Mouse (Mus musculus): ENCODE results near the gene Ppp1r12b. TPM values are rescaled to one million over a fixed set of nuclear protein-coding genes. Genes with fewer than 3 reads are reported as not detected.

Ppp1r12b gene
- polyA plus RNA-seq, 1 experiment from 2014 or later = 9.4 TPM

DNA sequence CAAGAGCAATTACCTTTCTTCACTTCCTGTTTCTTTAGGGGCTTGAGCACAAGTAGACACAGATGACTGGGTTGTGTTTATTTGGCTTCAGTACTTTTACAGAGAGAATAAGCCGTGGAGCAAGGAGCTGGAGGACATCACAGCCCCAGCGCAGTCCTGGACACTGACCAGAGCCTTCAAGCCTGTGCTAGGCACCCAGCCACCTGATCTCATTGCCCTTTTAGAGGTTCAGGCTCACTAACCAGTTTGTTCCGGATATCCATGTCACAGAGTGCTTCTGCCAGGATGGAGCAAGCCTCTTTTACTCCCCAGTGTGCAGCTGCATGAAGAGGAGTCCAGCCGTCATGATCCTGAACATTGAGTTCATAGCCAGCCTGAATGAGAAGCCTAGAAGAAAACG is 63.8 kb downstream of the Ppp1r12b start:
- ATAC-seq (no peak), DNase-seq (ENCODE audit: low spot score) (no peak)
- H3K27me3 ChIP-seq (replicated peaks; ENCODE audit: control insufficient read depth, insufficient read depth, low read length) = no peaks in the 10 kb centered on the region
- H3K9me3 ChIP-seq (replicated peaks; ENCODE audit: control insufficient read depth, low read length) = no peaks in the 10 kb centered on the region
- no peak overlapping the region for H3K27ac ChIP-seq (ENCODE audit: low read depth, low read length)
- peaks cover 13% of the 10 kb centered on the region for H3K36me3 ChIP-seq (ENCODE audit: control insufficient read depth, insufficient read depth, low read length)
- H3K4me3 ChIP-seq (ENCODE audit: low read depth, low read length) = no peak overlapping the region
- no peak overlapping the region for H3K4me2 ChIP-seq (ENCODE audit: low read length)
- no peak overlapping the region for H3K9ac ChIP-seq (ENCODE audit: low read length)
- WGBS = 91% methylated on average over 5 of the region's 5 CpGs
- H3K4me1 ChIP-seq (ENCODE audit: control insufficient read depth, insufficient read depth, low read length) = no peaks in the 10 kb centered on the region

DNA sequence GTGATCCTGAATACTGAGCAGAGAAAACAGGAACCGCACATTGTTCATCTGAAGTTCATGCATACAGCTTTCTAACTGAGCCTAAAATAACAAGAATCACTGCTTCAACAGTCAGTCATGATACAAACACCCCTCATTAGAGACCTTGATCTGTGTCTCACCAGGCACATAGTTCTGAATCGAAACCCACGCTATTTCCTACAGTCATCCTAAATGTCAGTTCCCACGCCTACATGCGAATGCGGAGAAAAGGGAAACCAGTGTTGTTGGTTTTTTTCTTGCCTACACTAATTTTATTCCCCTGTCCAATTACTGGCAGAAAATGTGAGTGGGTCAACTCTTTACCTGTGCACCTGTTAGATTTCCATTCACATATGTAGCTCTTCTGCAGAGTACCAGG is 66.1 kb downstream of the Ppp1r12b start:
- no peaks in the 10 kb centered on the region for H3K4me1 ChIP-seq (ENCODE audit: control insufficient read depth, insufficient read depth, low read length)
- ATAC-seq (no peak), DNase-seq (ENCODE audit: low spot score) (no peak)
- H3K4me3 ChIP-seq (ENCODE audit: low read depth, low read length) = no peak overlapping the region
- H3K27ac ChIP-seq (ENCODE audit: low read depth, low read length) = no peak overlapping the region
- no peaks in the 10 kb centered on the region for H3K27me3 ChIP-seq (replicated peaks; ENCODE audit: control insufficient read depth, insufficient read depth, low read length)
- no peak overlapping the region for H3K9ac ChIP-seq (ENCODE audit: low read length)
- 92% methylated on average over 6 of the region's 6 CpGs for WGBS
- H3K36me3 ChIP-seq (ENCODE audit: control insufficient read depth, insufficient read depth, low read length) = peaks cover 17% of the 10 kb centered on the region
- H3K9me3 ChIP-seq (replicated peaks; ENCODE audit: control insufficient read depth, low read length) = no peaks in the 10 kb centered on the region
- no peak overlapping the region for H3K4me2 ChIP-seq (ENCODE audit: low read length)

DNA sequence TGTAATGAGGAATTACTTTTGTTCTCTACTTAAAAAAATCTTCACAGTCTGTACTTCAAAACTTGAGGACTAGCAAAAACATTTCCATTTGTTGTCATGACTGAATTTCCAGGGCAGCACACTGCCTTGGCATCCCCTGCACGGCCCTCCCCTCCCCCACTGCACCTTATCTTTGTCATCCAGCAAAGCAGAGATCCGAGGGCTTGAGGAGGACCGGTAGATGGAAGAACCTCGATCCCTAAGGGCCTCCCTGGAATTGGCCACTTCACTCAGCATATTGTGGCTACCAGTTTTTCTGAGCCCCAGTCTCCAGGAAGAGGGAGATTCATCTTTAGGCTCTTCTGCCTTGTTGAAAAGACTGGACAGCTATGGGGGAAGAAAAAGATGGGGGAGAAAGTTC is 79.9 kb downstream of the Ppp1r12b start:
- ATAC-seq = no peak

DNA sequence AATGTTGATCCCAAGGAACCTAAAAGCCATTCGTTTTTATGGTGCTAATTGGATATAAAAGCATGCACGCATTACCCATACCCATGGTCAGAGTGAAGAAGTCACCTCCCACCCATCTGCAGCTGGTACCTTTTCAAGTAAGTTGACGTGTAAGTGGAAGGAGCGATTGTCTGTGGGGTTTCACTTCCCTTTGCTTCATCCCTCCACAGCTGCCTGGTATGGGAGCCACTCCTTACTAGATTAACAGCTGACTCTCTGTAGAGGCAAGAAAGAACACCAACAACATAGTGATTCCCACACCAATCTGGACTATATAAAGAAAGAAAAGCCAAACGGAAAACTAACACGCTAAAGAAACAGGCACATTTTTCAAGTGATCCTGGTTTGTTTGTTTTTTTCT is 83.1 kb downstream of the Ppp1r12b start:
- ATAC-seq (no peak), DNase-seq (ENCODE audit: low spot score) (no peak)
- Histone ChIP-seq H3K9me3 (replicated peaks; ENCODE audit: control insufficient read depth, low read length) (no peaks in the 10 kb centered on the region), H3K27ac (ENCODE audit: low read depth, low read length) (no peak overlapping the region), H3K4me2 (ENCODE audit: low read length) (no peak overlapping the region), H3K4me1 (ENCODE audit: control insufficient read depth, insufficient read depth, low read length) (no peaks in the 10 kb centered on the region), H3K9ac (ENCODE audit: low read length) (no peak overlapping the region), H3K4me3 (ENCODE audit: low read depth, low read length) (no peak overlapping the region), H3K27me3 (replicated peaks; ENCODE audit: control insufficient read depth, insufficient read depth, low read length) (no peaks in the 10 kb centered on the region), H3K36me3 (ENCODE audit: control insufficient read depth, insufficient read depth, low read length) (peaks cover 27% of the 10 kb centered on the region)
- WGBS = 83% methylated on average over 6 of the region's 6 CpGs

More for the DNA sequence above, 79.9 kb downstream of the Ppp1r12b start:
- 49% methylated on average over 4 of the region's 4 CpGs for WGBS
- Histone ChIP-seq H3K27me3 (replicated peaks; ENCODE audit: control insufficient read depth, insufficient read depth, low read length) (no peaks in the 10 kb centered on the region), H3K4me3 (ENCODE audit: low read depth, low read length) (no peak overlapping the region), H3K4me2 (ENCODE audit: low read length) (no peak overlapping the region), H3K4me1 (ENCODE audit: control insufficient read depth, insufficient read depth, low read length) (no peaks in the 10 kb centered on the region), H3K9me3 (replicated peaks; ENCODE audit: control insufficient read depth, low read length) (no peaks in the 10 kb centered on the region), H3K27ac (ENCODE audit: low read depth, low read length) (no peak overlapping the region), H3K9ac (ENCODE audit: low read length) (no peak overlapping the region), H3K36me3 (ENCODE audit: control insufficient read depth, insufficient read depth, low read length) (peaks cover 31% of the 10 kb centered on the region)
- no peak for DNase-seq (ENCODE audit: low spot score)

DNA sequence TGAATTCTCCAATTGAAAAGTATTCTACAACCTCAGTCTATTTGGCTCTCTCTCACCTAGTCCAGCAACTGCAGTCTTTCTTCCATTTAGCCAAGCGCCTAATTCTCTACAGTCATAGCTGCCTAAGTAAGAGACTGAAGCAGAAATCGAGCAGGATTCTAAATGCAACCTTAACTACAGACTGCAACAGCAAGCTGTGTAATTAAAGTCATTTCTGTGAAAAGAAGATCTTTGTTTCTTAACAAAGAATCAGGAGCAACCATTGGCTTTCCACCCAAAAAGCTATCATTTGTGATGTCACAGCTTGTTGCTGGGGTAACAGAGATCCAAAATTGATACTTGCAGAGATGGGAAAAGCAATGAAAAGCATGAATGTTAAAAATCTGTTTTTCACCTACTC is 89.3 kb downstream of the Ppp1r12b start:
- H3K4me1 ChIP-seq (ENCODE audit: control insufficient read depth, insufficient read depth, low read length) = no peaks in the 10 kb centered on the region
- peaks cover 4% of the 10 kb centered on the region for H3K27me3 ChIP-seq (replicated peaks; ENCODE audit: control insufficient read depth, insufficient read depth, low read length)
- no peak overlapping the region for H3K4me3 ChIP-seq (ENCODE audit: low read depth, low read length)
- no peaks in the 10 kb centered on the region for H3K9me3 ChIP-seq (replicated peaks; ENCODE audit: control insufficient read depth, low read length)
- DNase-seq (ENCODE audit: low spot score) (peak; percentile 41), ATAC-seq (no peak)
- H3K36me3 ChIP-seq (ENCODE audit: control insufficient read depth, insufficient read depth, low read length) = peaks cover 17% of the 10 kb centered on the region
- H3K4me2 ChIP-seq (ENCODE audit: low read length) = no peak overlapping the region; the same call in 1 of the 2 replicates
- 80% methylated on average over 2 of the region's 2 CpGs for WGBS
- no peak overlapping the region for H3K27ac ChIP-seq (ENCODE audit: low read depth, low read length)
- H3K9ac ChIP-seq (ENCODE audit: low read length) = no peak overlapping the region

DNA sequence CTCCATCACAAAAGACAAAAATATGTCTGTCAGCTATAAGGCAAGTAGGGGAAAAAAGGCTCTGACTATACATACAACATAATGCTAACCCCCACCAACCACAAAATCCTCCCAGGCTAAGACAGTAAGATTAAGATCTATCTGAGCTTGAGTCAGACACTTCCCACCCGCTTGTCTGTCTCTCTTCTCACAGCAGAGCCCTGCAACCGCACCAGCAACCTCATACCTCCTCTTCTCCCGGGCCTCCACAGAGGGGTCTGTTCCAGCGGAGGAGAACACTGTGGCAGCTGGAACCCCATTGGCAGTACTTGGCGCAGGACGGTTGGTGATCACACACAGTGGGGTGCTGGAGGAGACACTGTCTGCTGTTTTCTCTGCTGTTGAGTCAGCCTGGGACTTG is 90.2 kb downstream of the Ppp1r12b start:
- no peak for DNase-seq (ENCODE audit: low spot score)
- 57% methylated on average over 6 of the region's 6 CpGs for WGBS
- Histone ChIP-seq H3K9ac (ENCODE audit: low read length) (no peak overlapping the region), H3K4me3 (ENCODE audit: low read depth, low read length) (no peak overlapping the region), H3K4me1 (ENCODE audit: control insufficient read depth, insufficient read depth, low read length) (peaks cover under 1% of the 10 kb centered on the region; the same call in 1 of the 2 replicates), H3K36me3 (ENCODE audit: control insufficient read depth, insufficient read depth, low read length) (peaks cover 17% of the 10 kb centered on the region), H3K27ac (ENCODE audit: low read depth, low read length) (no peak overlapping the region), H3K9me3 (replicated peaks; ENCODE audit: control insufficient read depth, low read length) (no peaks in the 10 kb centered on the region), H3K27me3 (replicated peaks; ENCODE audit: control insufficient read depth, insufficient read depth, low read length) (peaks cover 4% of the 10 kb centered on the region), H3K4me2 (ENCODE audit: low read length) (no peak overlapping the region)
- no peak for ATAC-seq

DNA sequence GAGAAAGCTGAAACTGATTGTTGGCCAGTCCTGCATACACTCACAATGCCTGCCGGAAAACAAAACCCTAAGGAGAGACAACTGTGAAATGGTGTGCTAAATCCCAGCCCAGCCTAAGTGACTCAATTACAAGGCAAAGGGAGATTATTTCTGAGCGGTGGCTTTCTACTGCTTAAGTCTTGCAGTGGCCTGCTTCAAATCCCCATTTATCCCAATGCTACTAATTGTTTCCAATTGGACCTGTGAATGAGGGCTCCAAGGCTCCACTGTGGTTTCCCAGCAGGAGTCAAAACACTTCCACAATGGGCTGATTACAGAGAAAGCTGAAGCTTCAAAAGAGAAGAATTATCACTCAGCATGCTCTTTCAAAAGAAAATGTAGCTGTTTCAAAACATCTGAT is 95.2 kb downstream of the Ppp1r12b start:
- Histone ChIP-seq H3K9me3 (replicated peaks; ENCODE audit: control insufficient read depth, low read length) (no peaks in the 10 kb centered on the region), H3K27me3 (replicated peaks; ENCODE audit: control insufficient read depth, insufficient read depth, low read length) (peaks cover 4% of the 10 kb centered on the region), H3K4me3 (ENCODE audit: low read depth, low read length) (no peak overlapping the region), H3K9ac (ENCODE audit: low read length) (no peak overlapping the region), H3K27ac (ENCODE audit: low read depth, low read length) (no peak overlapping the region), H3K4me1 (ENCODE audit: control insufficient read depth, insufficient read depth, low read length) (peaks cover 6% of the 10 kb centered on the region; the same call in 1 of the 2 replicates), H3K36me3 (ENCODE audit: control insufficient read depth, insufficient read depth, low read length) (peaks cover 17% of the 10 kb centered on the region), H3K4me2 (ENCODE audit: low read length) (no peak overlapping the region)
- ATAC-seq (no peak), DNase-seq (ENCODE audit: low spot score) (peak; percentile 75)
- WGBS = 3% methylated on average over 2 of the region's 2 CpGs

DNA sequence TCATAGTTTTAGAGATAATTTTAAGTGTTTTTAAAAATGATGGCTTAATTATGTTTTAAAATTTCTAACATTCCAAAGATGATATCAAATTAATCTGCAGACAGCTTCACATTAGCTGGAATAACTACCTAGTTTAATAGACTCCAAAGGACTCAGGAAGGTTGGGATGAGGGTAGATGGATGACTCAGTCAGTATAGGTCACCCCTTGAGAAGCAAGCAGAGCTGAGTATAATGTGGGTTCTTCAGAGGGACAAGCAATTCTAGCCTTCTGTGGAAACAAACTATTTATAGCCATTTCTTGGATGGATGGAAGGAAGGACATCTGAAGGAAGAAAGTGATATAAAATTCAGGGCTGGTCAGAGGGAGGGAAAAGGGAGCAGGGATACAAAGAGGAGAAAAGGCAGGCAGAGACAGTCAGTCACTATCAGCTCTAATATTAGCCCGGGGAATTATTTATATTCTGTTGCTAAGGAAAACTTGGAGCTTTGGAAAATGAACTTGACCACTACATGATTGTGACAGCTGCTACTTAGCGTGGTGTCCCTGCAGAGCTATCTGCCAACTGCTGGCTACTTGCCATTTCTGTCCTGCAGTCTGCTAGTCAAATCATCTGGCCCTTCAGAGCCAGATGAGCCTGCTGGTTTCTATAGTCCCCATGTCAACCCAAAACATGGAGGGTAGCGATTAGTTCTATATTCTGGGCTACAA is 97.2 kb downstream of the Ppp1r12b start:
- H3K36me3 ChIP-seq (ENCODE audit: control insufficient read depth, insufficient read depth, low read length) = peaks cover 9% of the 10 kb centered on the region; the same call in 1 of the 2 replicates
- peak; percentile 60 for DNase-seq (ENCODE audit: low spot score)

DNA sequence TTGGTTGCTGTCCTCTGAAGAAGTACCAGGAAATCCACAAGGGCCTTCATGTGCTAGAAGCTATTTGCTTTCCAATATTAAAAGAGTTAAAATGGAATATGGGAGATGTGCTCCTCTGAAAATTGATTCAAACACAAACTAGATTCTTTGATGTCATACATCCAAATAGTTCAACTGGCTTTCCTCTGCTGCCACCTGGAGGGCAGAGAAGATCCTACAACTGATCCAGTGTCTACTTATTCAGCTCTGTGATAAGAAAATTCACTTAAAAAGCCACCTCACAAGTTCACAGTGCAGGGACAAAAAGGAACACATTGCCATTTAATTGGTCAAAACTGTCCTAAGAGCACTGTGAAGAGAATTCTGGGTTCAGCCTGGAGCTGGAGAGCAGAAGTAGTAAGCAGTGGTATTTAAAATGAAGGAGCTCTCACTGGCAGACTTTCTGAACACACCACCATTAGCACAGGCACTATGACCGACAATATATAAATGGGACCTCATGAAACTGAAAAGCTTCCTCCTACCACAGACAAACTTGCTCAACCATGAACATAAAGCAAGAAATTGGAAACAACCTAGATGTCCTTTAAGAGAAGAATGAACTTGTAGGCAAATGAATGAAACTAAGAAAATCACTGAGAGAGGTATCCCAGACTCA is 101.3 kb downstream of the Ppp1r12b start:
- Histone ChIP-seq H3K27ac (ENCODE audit: low read depth, low read length) (no peak overlapping the region), H3K4me2 (ENCODE audit: low read length) (no peak overlapping the region), H3K36me3 (ENCODE audit: control insufficient read depth, insufficient read depth, low read length) (peaks cover 3% of the 10 kb centered on the region; the same call in 1 of the 2 replicates), H3K4me1 (ENCODE audit: control insufficient read depth, insufficient read depth, low read length) (no peaks in the 10 kb centered on the region), H3K9ac (ENCODE audit: low read length) (no peak overlapping the region), H3K9me3 (replicated peaks; ENCODE audit: control insufficient read depth, low read length) (no peaks in the 10 kb centered on the region), H3K4me3 (ENCODE audit: low read depth, low read length) (no peak overlapping the region), H3K27me3 (replicated peaks; ENCODE audit: control insufficient read depth, insufficient read depth, low read length) (no peaks in the 10 kb centered on the region)
- WGBS = 81% methylated on average over 1 of the region's 1 CpGs
- DNase-seq (ENCODE audit: low spot score) (peak; percentile 91), ATAC-seq (no peak)

More for the DNA sequence above, 97.2 kb downstream of the Ppp1r12b start:
- Histone ChIP-seq H3K9me3 (replicated peaks; ENCODE audit: control insufficient read depth, low read length) (no peaks in the 10 kb centered on the region), H3K9ac (ENCODE audit: low read length) (no peak overlapping the region), H3K4me2 (ENCODE audit: low read length) (no peak overlapping the region), H3K27ac (ENCODE audit: low read depth, low read length) (no peak overlapping the region), H3K4me1 (ENCODE audit: control insufficient read depth, insufficient read depth, low read length) (peaks cover 6% of the 10 kb centered on the region; the same call in 1 of the 2 replicates), H3K27me3 (replicated peaks; ENCODE audit: control insufficient read depth, insufficient read depth, low read length) (peaks cover 2% of the 10 kb centered on the region), H3K4me3 (ENCODE audit: low read depth, low read length) (no peak overlapping the region)
- WGBS = 71% methylated on average over 3 of the region's 3 CpGs
- ATAC-seq = no peak; the same call in 1 of the 2 replicates
